Mouse (Mus musculus) thymus, adult 2 months (tissue): Measurements from ENCODE around the gene Nacc2.

Experiments
- CTCF ChIP-seq: fragments of 200-500 bp; IDR thresholded peaks from 2 replicates; pipeline ENCODE4 v1.5.1; 2012; ENCODE audit warnings: mild to moderate bottlenecking, control low read depth, low read length, moderate library complexity, borderline replicate concordance; ENCODE audit not compliant: control insufficient read depth, poor library complexity, insufficient read depth; ENCODE audit errors: extremely low read depth
- POLR2A ChIP-seq: fragments of 200-500 bp; IDR thresholded peaks from 2 replicates; pipeline ENCODE4 v1.6.1; 2012; ENCODE audit warnings: mild to moderate bottlenecking, low read length, control low read depth, moderate library complexity; ENCODE audit not compliant: control insufficient read depth, poor library complexity, insufficient read depth; ENCODE audit errors: extremely low read depth

- TF ChIP-seq CTCF (no peak), POLR2A (no peak)
These were observed 19.0 kb upstream of the Nacc2 start for GRCm38 (mm10) chr2:26141893-26142635.
